Mouse (Mus musculus): ENCODE measurements around the gene Inhbb.

DNA sequence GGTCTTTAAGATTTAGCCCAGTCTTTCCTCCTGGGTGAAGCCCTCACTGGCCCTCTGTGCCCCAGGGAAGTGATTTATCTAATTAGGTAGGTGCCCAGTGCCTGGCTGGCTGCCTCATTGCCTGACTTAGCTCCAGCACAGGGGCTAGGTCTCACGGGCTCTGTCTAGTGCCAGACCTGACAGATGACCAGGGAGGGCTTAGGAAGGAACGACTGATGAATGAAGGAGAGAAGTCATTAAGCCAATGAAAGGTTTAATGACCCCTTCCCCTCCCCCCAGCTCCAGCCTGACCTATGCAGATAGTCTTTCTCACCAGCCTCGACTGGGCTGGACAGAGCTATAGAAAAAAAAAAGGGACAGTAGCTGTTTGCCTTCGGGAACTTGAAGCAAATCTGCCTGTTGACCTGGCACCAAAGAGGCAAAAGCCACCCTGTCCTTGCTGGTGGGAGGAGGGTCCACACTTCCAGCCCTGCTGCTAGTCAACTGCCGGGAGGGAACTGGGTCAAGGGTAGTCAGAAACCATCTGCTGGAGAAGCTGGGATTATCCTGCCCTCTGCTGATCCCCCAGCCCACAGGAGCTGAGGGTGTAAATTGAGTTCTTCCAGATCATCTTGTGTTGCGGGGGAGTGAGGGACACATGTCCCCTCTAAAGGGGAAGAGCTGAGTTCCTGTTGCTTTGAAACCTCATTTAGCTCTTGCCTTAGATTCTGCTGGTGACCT lies 2.3 kb upstream of the Inhbb start:
- TF ChIP-seq POLR2A (IDR thresholded peaks at IDR 0.05; ENCODE audit: control insufficient read depth in 1 of 2, insufficient read depth in 1 of 2, low read depth in 1 of 2, low read length in 2 of 2, poor library complexity in 1 of 2), result no peak
- TF ChIP-seq TCF12 (IDR thresholded peaks at IDR 0.05; ENCODE audit: low read depth, low read length), result no peak
- TF ChIP-seq KAT2A (conservative IDR thresholded peaks at IDR 0.05; ENCODE audit: low read depth, low read length), result no peak

Measured in MEL (cell line).